Mouse (Mus musculus) embryonic fibroblast, embryonic 13.5 days (primary cell): Measurements from ENCODE around the gene Syn1. TPM values are rescaled to one million over a fixed set of nuclear protein-coding genes. Genes with fewer than 3 reads are reported as not detected.

Experiments
- H3K27ac ChIP-seq: 2 replicates; pipeline ENCODE4 v1.5.1; 2012; ENCODE audit warnings: low read length, control low read depth, inconsistent platforms; ENCODE audit not compliant: insufficient read depth
- H3K4me1 ChIP-seq: 2 replicates; pipeline ENCODE4 v1.6.1; 2011; ENCODE audit warnings: low read length; ENCODE audit not compliant: control insufficient read depth, insufficient read depth
- H3K4me3 ChIP-seq: 2 replicates; pipeline ENCODE4 v1.5.1; 2011; ENCODE audit warnings: mild to moderate bottlenecking, control low read depth, low read length; ENCODE audit not compliant: insufficient read depth
- CTCF ChIP-seq: IDR thresholded peaks from 2 replicates; pipeline ENCODE4 v1.5.1; 2011; ENCODE audit warnings: mild to moderate bottlenecking, control low read depth, low read length, moderate library complexity, borderline replicate concordance; ENCODE audit not compliant: insufficient read depth
- POLR2A ChIP-seq: IDR thresholded peaks from 2 replicates; pipeline ENCODE4 v1.6.1; 2011; ENCODE audit warnings: low read depth, mild to moderate bottlenecking, control low read depth, low read length, moderate library complexity
- polyA plus RNA-seq: library from polyadenylated mRNA; stranded (reverse); fragments of >200 nt; gene quantifications from 2 replicates; pipeline ENCODE4 v1.2.4, GENCODE M21; 2011; ENCODE audit warnings: low read depth; ENCODE audit not compliant: missing spikeins, insufficient read length

Syn1 gene
- polyA plus RNA-seq, 1 experiment = 2.0 TPM

- no peaks in the 10 kb centered on the region for H3K4me1 ChIP-seq
- TF ChIP-seq CTCF (no peak), POLR2A (no peak)
Observed at GRCm38 (mm10) chrX:20921366-20921765, 562 bp upstream of the Syn1 start.

GRCm38 (mm10) chrX:20920249-20920843 is 458 bp downstream of the Syn1 start:
- TF ChIP-seq CTCF (no peak), POLR2A (no peak)
- Histone ChIP-seq H3K4me3 (peak overlapping the region; percentile 45), H3K27ac (no peak overlapping the region), H3K4me1 (no peaks in the 10 kb centered on the region)

More at GRCm38 (mm10) chrX:20921366-20921765, 562 bp upstream of the Syn1 start:
- H3K4me3 ChIP-seq = no peak overlapping the region
- no peak overlapping the region; the same call in 1 of the 2 replicates for H3K27ac ChIP-seq

- H3K27ac ChIP-seq = no peak overlapping the region
- H3K4me3 ChIP-seq = no peak overlapping the region
- no peaks in the 10 kb centered on the region for H3K4me1 ChIP-seq
- no peak for TF ChIP-seq CTCF
- no peak for TF ChIP-seq POLR2A
Observed at GRCm38 (mm10) chrX:20915075-20915474, 5.7 kb downstream of the Syn1 start.

- TF ChIP-seq CTCF (no peak), POLR2A (no peak)
- no peak overlapping the region for H3K27ac ChIP-seq
- no peaks in the 10 kb centered on the region for H3K4me1 ChIP-seq
- H3K4me3 ChIP-seq = no peak overlapping the region
Observed at GRCm38 (mm10) chrX:20913726-20914125, 7.1 kb downstream of the Syn1 start.

- H3K27ac ChIP-seq = no peak overlapping the region
- TF ChIP-seq CTCF = no peak
- TF ChIP-seq POLR2A = no peak
- no peak overlapping the region for H3K4me3 ChIP-seq
- H3K4me1 ChIP-seq = no peaks in the 10 kb centered on the region
Observed at GRCm38 (mm10) chrX:20910074-20910473, 10.7 kb downstream of the Syn1 start.

GRCm38 (mm10) chrX:20875241-20875640 is 45.6 kb downstream of the Syn1 start:
- TF ChIP-seq CTCF (no peak), POLR2A (no peak)
- Histone ChIP-seq H3K4me3 (no peak overlapping the region), H3K4me1 (no peaks in the 10 kb centered on the region), H3K27ac (no peak overlapping the region)

GRCm38 (mm10) chrX:20872928-20873500 is 47.8 kb downstream of the Syn1 start:
- Histone ChIP-seq H3K27ac (no peak overlapping the region), H3K4me1 (no peaks in the 10 kb centered on the region), H3K4me3 (peak overlapping the region; percentile 70)
- TF ChIP-seq CTCF (no peak), POLR2A (no peak; the same call in 1 of the 2 replicates)

- Histone ChIP-seq H3K4me3 (peak within 1 kb of the TSS; percentile 70), H3K4me1 (peaks cover 7% of the 10 kb centered on the region; the same call in 1 of the 2 replicates), H3K27ac (peak within 1 kb of the TSS; percentile 99)
- TF ChIP-seq CTCF = no peak
- TF ChIP-seq POLR2A = peak; percentile 93
Observed at GRCm38 (mm10) chrX:20869962-20870513, 50.8 kb downstream of the Syn1 start, which contains the start of gene Timp1. Gene Timp1, plus strand, starts transcription at chrX:20870166.

- TF ChIP-seq CTCF (no peak), POLR2A (peak; percentile 42; the same call in 1 of the 2 replicates)
- Histone ChIP-seq H3K4me1 (peaks cover 7% of the 10 kb centered on the region; the same call in 1 of the 2 replicates), H3K27ac (peak overlapping the region; percentile 99), H3K4me3 (no peak overlapping the region)
Observed at GRCm38 (mm10) chrX:20869203-20869602, 51.6 kb downstream of the Syn1 start.

GRCm38 (mm10) chrX:20868091-20868490 is 52.7 kb downstream of the Syn1 start:
- Histone ChIP-seq H3K4me3 (no peak overlapping the region), H3K27ac (peak overlapping the region; percentile 93), H3K4me1 (peaks cover 7% of the 10 kb centered on the region; the same call in 1 of the 2 replicates)
- TF ChIP-seq POLR2A (no peak), CTCF (no peak)
